Mouse (Mus musculus): ENCODE data around the gene Saysd1. TPM values are rescaled to one million over a fixed set of nuclear protein-coding genes. Genes with fewer than 3 reads are reported as not detected.
"Not testable (repeated sequence)": the region's sequence is repeated elsewhere in the genome, so short reads cannot be mapped to it uniquely, and the experiment has no call there.

Gene Saysd1
- polyA plus RNA-seq, 1 experiment from 2014 or later = 13.1 TPM

DNA sequence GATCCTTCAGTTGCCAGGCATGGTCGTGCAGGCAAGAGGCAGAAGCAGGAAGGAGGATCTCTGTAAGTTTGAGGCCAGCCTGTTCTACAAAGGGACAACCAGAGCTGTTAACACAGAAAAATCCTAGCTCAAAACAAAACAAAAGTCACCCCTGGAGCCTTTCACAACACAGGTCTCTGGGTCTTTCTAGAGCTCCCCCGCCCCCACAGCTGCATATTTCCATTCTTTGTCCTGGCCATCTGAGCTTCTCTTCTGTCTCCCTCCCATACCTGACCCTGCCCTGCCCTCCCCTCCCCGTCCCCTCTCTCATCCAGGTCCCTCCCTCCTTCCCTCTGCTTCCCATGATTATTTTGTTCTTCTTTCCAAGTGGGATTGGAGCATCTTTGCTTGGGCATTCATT, 108.7 kb downstream of the Saysd1 start:
- no peak overlapping the region for H3K27ac ChIP-seq (ENCODE audit: low read depth)
- no peaks in the 10 kb centered on the region for H3K9me3 ChIP-seq (ENCODE audit: control insufficient read depth, low read length)
- H3K4me2 ChIP-seq (ENCODE audit: low read length) = no peak overlapping the region
- no peak overlapping the region for H3K9ac ChIP-seq (ENCODE audit: low read length)
- no peaks in the 10 kb centered on the region for H3K27me3 ChIP-seq (replicated peaks; ENCODE audit: control insufficient read depth, insufficient read depth, low read length)
- no peak overlapping the region for H3K4me3 ChIP-seq (ENCODE audit: low read depth, low read length)
- WGBS = 43% methylated on average over 3 of the region's 3 CpGs
- no peaks in the 10 kb centered on the region for H3K36me3 ChIP-seq (ENCODE audit: control insufficient read depth, insufficient read depth, low read length)
- no peak for DNase-seq (ENCODE audit: low spot score)
- no peaks in the 10 kb centered on the region for H3K4me1 ChIP-seq (replicated peaks; ENCODE audit: control insufficient read depth, insufficient read depth, low read length)
- no peak for ATAC-seq (replicated peaks; ENCODE audit: low FRiP score, low TSS enrichment, low read depth)

DNA sequence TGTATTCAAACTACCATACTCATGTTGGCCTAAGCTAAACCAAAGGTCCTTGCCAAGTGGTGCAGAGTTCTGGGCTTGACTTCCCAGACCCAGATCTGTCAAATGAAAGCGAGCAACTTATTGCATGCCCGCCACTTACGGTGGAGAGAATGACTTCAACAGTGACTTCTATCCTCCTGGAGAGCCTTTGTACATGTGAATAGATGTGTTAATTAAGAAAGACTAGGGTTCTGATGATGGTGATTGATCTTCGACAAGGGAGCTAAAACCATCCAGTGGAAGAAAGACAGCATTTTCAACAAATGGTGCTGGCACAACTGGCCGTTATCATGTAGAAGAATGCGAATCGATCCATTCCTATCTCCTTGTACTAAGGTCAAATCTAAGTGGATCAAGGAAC, 110.9 kb downstream of the Saysd1 start:
- not testable (repeated sequence) for H3K4me2 ChIP-seq (ENCODE audit: low read length); H3K27me3 ChIP-seq (replicated peaks; ENCODE audit: control insufficient read depth, insufficient read depth, low read length); H3K9ac ChIP-seq (ENCODE audit: low read length); H3K4me1 ChIP-seq (replicated peaks; ENCODE audit: control insufficient read depth, insufficient read depth, low read length); H3K9me3 ChIP-seq (ENCODE audit: control insufficient read depth, low read length); DNase-seq (ENCODE audit: low spot score); H3K36me3 ChIP-seq (ENCODE audit: control insufficient read depth, insufficient read depth, low read length); H3K4me3 ChIP-seq (ENCODE audit: low read depth, low read length); H3K27ac ChIP-seq (ENCODE audit: low read depth); ATAC-seq (replicated peaks; ENCODE audit: low FRiP score, low TSS enrichment, low read depth)
- 95% methylated on average over 7 of the region's 7 CpGs for whole genome bisulfite sequencing

Other genes with a start within 250 kb of the Saysd1 start
- 74.0 and 76.2 TPM in 2 replicates for gene Gng2, start 160.9 kb downstream of the Saysd1 start, polyA plus RNA-seq (2014; fragmentation: Nextera tagmentation; extraction: Ambion mirVana)
- 5.6 and 7.3 TPM in 2 replicates for gene Kcnk5, start 43.3 kb upstream of the Saysd1 start, polyA plus RNA-seq (2014; fragmentation: Nextera tagmentation; extraction: Ambion mirVana)
- 0.54 and 5.5 TPM in 2 replicates for gene Kcnk16, start 130.7 kb upstream of the Saysd1 start, polyA plus RNA-seq (2014; fragmentation: Nextera tagmentation; extraction: Ambion mirVana)
- 13.3 and 18.2 TPM in 2 replicates for gene Nudt13, start 156.2 kb upstream of the Saysd1 start, polyA plus RNA-seq (2014; fragmentation: Nextera tagmentation; extraction: Ambion mirVana)
- gene Ecd, start 209.6 kb upstream of the Saysd1 start, polyA plus RNA-seq (2014; fragmentation: Nextera tagmentation; extraction: Ambion mirVana) = 58.1 and 62.7 TPM in 2 replicates
- gene Fam149b, start 209.6 kb upstream of the Saysd1 start, polyA plus RNA-seq (2014; fragmentation: Nextera tagmentation; extraction: Ambion mirVana) = 33.5 and 34.5 TPM in 2 replicates